Mouse (Mus musculus) frontal cortex, postnatal 10 days (tissue): Measurements from ENCODE around the gene Rrm1.
"Not testable (repeated sequence)": the region's sequence is repeated elsewhere in the genome, so short reads cannot be mapped to it uniquely, and the experiment has no call there.

Experiments used
- DNase-seq, 2 experiments: peaks; one replicate each; pipeline ENCODE4 v3.0.0; 2022; ENCODE audit warnings: low spot score in 2 of 2, mixed read lengths in 1 of 2

The Rrm1 gene

DNA sequence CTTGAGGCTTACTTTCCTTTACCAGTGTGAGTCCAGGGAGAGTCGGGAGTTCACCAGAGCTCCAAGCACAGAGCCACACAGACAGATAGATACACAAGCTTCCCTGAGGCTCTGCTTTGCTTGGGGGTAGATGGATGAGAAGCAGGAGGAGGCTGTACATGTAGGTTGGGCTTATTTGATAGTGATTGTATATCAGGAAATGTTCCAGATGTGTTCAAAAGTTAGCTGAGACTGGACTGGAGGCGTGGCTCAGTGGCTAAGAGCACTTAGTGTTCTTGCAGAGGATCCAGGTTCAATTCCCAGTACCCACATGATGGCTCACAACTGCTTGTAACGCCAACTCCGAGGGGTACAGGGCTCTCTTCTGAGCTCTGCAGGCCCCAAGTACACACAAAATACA is 36.9 kb downstream of the Rrm1 start:
- no peak for DNase-seq

DNA sequence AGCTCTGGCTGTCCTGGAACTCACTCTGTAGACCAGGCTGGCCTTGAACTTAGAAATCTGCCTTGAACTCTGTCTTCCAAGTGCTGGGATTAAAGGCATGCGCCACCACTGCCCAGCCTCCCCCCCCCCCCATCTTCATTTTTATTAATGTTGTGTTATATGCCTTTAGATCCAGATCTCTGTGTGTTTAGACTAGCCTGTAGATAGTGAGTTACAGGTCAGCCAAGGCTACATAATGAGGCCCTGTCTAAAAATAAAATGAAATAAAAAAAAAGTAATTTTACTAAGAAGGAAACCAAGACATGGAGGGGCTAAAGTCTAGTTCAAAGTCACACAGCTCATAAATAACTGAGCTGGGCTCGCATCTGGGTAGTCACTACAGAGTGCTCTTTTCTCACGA is 37.4 kb downstream of the Rrm1 start:
- no peak for DNase-seq

DNA sequence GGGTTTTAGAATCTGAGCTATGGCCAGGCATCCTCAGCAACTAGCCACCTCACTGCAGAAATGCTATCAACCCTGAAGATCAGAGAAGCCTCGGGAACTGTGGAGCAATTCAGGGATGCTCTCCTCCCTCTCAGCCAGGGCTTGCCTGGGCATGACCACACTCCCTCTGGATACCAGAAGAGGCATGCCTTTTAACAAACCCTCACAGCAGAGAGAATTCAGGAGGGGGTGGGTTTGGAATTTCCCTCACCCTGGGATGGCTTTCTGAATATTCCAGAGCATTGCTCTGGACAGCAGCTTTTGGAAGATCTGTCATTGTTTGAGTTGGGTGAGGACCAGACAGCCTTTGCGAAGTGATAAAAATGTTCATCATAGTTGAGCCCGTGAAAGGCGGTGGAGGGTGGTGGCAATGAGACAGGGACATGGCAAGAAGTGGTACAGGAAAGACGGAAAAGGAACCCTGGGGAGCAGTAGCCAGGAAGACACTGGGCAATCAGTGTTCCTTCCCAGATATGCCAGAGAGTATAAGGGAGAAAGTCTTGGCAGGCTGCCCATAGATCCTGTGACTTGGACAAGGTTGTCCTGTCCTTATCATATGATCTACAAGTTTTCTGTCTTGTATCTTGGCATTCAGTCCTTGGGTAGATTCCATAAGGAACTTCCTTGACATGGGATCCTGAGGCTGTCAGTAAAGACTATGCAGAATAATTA is 38.0 kb downstream of the Rrm1 start:
- DNase-seq = no peak

DNA sequence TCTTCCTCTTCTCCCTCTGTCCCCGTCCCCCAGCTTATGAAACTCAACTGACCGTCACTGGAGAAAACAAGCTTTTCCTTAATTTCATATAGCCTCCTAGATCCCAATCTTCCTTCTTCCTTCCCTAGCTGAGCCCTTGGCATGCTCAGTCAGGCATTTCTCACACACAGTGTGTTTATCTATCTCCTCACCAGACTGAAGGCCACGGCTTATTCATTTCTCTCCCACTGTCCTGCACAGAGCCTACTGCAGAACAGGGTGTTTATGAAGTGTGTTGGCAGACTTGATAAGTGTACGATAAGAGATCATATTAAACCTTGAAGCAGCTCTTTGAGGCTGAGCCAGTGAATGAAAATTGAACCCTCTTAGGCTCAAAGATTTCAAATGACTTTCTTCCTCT is 39.3 kb downstream of the Rrm1 start:
- no peak for DNase-seq

DNA sequence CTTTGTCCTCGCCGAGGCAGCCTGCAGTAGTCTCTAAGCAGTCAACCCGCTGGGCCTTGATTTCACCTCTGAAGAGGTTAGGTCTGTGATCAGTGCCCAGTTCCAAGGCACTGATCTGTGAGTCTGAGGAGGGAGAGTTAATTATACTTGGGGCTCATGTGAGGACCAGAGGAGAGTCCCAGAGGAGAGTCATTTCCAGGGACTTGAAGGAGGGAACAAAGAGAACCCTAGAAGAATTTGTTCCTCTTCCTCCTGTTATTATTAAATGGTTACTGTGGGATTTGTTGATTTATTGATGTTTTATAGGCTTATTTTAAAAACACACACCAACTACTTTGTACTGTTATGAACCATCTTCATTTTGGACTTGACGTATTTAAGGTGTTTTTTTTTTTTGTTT is 40.1 kb downstream of the Rrm1 start, which contains the start of gene Olfr543:
TSS of gene Olfr543 (minus strand) at position 101 of the 400 bp plus-strand sequence.
- no peak for DNase-seq

DNA sequence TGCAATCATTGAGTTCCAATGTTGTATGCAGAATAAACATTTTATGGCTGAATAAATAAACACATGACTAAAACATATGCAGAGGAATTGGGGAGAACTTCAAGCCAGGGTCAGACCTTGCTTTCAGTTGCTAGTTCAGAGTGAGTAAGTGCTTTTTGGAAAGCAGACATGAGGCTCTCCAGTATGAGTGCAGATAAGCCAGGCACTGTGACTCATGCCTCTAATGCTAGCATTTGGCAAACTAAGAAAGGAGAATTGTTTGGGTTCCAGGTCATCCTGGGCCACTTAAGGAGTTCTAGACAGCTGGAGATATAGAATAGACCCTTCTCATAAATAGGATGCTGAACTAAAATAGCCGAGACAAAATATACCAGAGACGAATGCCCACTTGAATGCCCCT is 42.2 kb downstream of the Rrm1 start:
- DNase-seq = no peak

DNA sequence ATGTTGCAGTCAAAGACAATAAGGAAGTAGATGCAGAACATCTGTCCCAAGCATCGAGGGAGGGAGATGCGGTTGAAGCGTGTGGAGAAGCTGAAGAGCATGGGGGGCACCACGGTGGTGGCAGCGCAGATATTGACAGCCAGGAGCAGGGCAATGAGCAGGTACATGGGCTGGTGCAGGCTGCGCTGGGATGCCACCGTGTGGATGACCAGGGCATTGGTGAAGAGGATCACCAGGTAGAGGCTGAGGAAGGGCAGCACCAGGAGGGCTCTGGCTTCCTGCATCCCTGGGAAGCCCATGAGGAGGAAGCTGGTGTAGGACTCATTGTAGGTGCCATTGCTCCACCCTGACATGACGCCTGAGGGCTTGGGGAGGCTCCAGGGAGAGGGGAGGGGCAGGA is 43.3 kb downstream of the Rrm1 start:
- DNase-seq = not testable (repeated sequence)

DNA sequence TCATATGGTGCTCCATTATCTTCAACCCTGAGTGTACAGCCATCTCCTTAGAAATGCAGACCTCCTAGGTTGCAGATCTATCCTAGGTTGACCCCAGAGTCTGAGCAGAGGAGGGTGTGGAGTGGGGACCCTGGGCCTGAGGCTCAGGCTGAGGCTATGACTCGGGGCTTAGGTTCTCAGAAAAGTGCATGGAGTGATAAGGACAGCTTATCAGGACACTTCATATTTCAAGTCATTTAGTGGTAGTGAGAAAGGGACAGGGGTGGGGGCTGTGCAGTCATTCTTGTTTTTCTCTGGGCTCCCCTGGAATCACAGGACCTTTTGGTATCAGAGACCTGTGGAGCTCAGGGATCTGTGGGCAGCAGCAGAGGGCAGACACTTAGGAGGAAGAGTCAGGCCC is 44.6 kb downstream of the Rrm1 start:
- no peak for DNase-seq

DNA sequence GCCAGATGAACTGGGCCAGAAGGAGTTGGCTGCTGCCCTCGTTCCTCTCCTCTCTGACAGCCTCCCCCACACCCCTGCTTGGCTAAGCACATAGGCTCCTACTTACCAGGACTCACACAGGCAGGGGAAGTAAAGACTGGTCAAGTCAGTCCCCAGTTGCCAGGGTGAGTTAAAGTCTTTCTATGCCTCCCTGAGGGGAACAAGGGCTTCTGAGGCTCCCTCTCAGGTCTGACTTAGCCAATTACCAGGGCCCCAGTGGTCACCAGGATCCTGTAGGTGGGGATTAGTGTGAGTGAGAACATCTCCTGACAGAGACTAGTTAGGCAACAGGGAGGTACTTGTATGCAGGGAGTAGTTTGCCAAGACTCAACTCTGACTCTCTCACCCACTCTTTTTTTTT is 46.7 kb downstream of the Rrm1 start, which contains the start of gene Olfr544:
TSS of gene Olfr544 (minus strand) at position 153 of the 400 bp plus-strand sequence.
- no peak for DNase-seq

DNA sequence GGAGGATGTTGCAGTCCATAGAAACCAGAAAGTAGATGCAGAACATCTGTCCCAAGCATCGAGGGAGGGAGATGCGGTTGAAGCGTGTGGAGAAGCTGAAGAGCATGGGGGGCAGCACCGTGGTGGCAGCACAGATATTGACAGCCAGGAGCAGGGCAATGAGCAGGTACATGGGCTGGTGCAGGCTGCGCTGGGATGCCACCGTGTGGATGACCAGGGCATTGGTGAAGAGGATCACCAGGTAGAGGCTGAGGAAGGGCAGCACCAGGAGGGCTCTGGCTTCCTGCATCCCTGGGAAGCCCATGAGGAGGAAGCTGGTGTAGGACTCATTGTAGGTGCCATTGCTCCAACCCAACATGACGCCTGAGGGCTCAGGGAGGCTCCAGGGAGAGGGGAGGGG is 52.9 kb downstream of the Rrm1 start:
- not testable (repeated sequence) for DNase-seq

DNA sequence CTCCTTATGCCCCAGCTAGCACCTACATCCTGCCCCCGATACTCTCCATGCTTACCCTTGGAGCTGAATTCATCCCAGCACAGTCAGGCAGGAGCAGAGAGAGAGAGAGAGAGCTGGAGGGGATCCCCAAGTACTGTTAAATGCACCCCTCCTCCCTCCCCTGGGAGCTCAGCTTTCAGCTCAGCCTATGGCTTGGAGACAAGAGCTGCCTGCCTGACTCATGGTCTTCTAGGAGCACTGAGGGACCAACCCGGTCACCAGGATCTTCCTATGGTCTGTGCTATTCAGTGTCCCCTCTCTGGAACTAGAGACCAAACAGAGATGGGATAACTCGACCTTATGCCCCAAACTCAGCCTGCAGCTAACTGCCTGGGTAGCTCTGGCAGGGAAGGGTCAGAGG is 58.0 kb downstream of the Rrm1 start, which contains the start of gene Olfr545:
TSS of gene Olfr545 (minus strand) at position 101 of the 400 bp plus-strand sequence.
- no peak for DNase-seq

DNA sequence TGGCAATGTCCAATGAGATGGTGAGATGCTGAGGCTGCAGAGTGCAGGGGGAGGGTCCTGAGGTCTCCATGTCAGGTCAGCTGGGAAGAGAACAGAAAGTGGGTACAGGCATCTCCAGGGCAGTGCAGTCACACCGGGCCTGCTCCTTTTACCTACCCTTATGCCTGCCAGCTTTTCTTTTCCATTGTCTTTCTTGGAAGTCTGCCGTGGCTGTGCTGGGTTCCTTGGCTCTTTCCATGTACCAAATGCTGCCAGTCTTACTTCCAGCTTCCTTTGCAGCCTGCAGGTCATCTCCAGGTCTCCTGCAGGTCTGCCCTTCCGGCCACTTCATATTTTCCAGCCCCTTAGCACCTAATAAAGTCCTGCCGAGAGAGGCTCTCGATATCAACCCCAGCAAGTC is 60.5 kb downstream of the Rrm1 start:
- no peak for DNase-seq

DNA sequence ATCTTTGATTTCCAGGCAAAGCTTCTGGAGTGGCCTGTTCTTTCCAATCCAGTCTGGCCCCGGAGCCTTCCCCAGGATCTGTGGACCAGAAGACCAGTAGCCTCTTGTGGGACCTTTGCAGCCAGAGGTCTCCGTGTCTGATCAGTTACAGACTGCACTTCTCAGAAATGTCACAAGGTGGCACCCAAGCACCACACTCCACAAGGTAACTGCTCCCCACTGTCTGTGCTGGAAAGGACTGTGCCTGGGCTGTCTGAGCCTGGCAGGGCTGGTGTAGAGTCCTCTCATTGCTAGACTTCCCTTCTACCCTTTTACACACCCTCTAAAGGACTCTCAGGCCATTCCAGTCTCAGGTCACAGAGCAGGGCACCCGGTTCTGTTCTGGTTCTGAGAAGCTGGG is 65.4 kb downstream of the Rrm1 start:
- DNase-seq = peak; percentile 50 to 75

DNA sequence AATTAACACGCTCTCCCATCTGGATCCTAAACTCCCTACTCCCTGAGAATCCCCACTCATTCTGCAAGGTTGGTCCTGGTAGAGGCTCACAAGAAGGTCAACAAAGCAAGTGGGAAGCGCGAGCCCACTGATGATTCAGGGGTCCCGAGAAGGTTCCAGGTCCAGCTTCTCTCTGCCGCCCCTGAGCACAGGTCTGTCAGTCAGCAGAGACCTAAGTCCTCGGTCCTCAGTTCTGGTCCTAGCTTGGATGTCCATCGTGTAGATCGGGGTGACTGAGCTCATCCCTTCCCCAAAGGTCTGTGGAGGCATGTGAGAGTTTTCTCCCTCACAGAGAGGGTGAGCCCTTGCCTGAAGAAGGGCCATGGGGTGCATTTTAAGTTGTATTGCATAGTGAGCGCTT is 66.6 kb downstream of the Rrm1 start:
- DNase-seq = no peak

DNA sequence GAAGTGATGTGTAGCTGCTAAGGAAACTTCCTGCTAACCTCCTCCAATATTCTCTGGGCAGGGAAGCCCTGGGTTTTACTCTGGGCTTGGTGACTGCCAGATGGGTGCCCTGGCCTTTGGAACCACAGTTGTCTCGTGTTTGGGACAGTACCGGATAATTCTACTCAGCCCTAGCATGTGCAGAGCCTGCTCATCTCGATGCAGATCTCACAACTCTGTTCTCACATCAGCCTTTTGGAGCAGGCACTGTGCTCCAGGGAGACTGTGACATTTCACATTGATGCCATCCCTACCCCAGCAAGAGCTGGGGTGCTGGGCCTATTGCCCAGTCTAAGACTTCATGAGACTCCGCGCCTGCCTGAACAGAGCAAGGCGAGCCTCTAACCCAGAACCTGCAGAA is 67.2 kb downstream of the Rrm1 start:
- no peak for DNase-seq

DNA sequence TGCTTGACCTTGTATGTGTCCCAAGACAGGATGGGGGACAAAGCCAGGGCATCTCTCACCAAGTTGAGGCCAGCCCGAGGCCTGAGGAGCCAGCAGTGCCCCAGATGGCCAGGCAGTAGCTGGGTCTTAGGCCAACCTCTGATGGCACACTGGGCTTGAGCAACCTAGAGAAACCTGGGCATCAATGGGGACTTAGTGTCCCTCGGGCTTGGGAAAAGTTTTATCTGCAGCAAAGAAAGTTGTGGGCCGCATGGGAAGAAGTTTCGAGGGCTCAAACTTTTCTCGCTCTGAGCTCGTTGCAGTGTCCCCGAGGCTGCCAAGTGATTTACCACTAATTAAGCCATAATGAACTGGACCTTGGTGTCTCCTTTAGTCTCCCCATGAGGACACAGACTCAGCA is 68.2 kb downstream of the Rrm1 start:
- DNase-seq = no peak

DNA sequence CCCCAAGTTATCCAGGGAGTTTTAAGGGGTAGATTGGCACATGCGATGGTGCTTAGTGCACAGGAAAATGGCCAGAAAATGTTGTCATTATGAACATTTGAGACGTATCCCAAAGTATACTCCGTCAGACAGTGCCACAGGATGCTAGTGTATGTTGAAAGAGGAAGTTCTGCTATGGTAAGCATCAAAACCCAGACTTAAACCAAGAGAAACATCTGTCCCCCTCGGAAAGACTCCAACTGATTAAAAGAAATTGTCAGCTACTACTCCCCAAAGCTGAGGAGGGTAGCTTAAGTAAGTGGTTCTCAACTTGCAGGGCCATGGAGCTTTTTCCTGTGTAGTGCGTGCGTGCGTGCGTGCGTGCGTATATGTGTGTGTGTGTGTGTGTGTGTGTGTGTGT is 70.4 kb downstream of the Rrm1 start:
- DNase-seq = no peak

DNA sequence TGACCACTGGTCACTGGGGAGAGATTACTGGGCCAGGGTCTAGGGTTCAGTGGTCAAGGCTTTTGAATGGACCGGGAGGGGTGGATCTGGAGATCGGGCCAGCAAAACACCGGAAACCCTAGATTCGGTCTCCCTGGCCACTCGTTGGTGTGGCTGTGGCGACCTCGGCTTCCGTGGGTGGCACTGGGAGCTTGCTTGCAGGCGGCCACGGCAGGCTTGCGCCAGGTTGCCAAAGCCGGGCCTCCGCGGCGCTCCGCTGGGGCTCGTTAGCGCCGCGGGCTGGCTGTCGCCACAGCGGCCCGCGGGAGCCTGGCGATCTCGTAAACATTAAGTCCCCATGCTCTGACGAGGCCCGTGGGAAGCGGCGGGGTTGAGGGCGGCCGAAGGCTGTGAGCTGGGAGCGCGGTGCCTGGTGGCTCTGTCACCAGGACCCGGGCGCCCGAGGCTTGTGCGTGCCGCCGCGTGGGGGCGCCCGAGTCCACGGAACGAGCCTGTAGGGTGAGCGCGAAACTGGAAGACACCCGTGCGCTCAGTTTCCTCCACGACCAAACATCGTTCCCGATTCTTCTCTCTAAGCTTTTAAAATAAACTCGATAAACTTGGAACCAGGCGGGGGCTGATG is 71.4 kb downstream of the Rrm1 start:
- peak; percentile 67 to 85 for DNase-seq

DNA sequence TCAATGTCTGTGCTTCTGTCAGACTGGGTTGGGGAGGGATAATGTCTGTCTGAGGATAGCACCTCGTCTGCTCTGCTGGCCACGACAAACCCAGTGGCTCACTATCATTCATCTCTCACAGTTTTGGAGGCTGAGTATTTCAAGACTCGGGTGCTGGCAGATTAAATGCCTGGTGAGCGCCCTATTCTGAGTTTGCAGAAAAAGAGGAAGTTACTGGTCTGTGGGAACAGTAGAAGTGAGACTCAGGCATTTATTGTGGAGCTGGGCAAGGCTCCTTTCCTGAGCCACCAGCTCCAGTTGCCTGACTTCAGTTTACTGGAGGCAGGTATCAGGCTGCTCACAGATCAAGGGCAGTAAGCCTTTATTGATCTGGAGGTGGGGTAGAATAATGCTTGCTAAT is 72.6 kb downstream of the Rrm1 start:
- no peak for DNase-seq

DNA sequence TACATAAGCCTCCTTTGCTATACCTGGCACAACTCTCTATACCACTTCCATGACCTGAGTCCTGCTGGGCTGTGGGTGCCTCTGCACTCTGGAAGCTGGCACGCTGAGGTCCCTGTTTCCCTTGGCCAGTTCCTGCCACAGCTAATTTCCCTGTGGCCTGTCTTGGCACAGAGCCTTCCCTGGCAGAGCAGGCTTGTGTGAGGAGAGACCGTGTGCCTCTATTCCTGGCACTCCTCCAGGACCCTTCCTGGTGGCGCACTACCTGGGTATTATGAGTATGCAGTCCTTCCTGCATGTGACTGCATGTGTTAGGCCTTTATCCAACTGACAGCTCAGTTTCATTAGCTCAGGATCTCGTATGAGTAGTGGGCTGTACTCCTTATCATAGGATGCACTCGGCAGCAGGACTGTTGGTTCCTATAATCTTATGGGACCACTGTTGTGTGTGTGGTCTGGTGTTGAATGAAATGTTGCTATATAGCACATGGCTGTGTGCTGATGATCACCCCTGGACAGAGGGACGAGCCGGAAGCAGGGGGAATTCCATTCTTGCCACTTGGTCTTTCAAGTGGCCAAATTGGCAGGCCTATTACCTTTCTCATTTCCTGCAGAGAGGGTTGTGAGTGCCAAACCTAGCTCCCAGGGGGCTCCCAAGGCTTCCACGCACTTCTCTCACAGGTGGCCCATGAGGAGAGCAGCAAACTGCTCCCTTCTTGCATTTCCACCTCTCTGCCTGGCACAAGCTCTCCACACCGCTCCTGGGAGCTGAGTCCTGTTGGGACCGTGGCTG is 75.0 kb downstream of the Rrm1 start:
- DNase-seq = no peak

DNA sequence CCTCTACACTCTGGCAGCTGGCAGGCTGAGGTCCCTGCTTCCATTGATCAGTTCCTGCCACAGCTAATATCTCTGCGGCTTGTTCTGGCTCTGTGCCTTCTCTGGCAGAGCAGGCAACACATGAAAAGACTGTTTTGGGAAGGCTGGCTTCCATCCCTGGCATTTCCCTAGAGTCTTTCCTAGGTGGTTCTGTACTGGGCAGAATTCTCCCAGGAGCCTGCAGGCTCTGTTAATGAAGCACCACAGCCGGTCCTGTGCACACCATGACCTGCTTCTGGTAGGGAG is 75.5 kb downstream of the Rrm1 start:
- DNase-seq = no peak
